Mouse (Mus musculus) gastrocnemius, postnatal 36 days (tissue): Measurements from ENCODE around the gene Ubxn11. TPM values are rescaled to one million over a fixed set of nuclear protein-coding genes. Genes with fewer than 3 reads are reported as not detected.
A peak's percentile ranks its signal among the peaks of the same experiment; 100 is the strongest.

ENCODE experiments used
- DNase-seq, 2 experiments: peaks; one replicate each; pipeline ENCODE4 v3.0.0; 2022
- intact Hi-C: fragments of 180-260 bp; cut with DNase I; formaldehyde crosslinking; loops from one replicate; pipeline ENCODE4 v1.15.1; 2025
- total RNA-seq, 2 experiments: library from RNA; stranded (reverse); gene quantifications; 2 replicates each; pipeline ENCODE4 v1.2.3; 2021

The Ubxn11 gene
- total RNA-seq, 2 experiments from 2014 or later, result 1.4 to 2.1 TPM

- DNase-seq, result no peak
- intact Hi-C loops, result no loop called here
Observed at GRCm38 (mm10) chr4:134116501-134116900, 14.1 kb downstream of the Ubxn11 start.

- no peak for DNase-seq
- intact Hi-C loops, result no loop called here
Observed at GRCm38 (mm10) chr4:134117012-134117411, 14.6 kb downstream of the Ubxn11 start.

- DNase-seq, result no peak
- intact Hi-C loops, result no loop called here
Observed at GRCm38 (mm10) chr4:134118126-134118800, 15.9 kb downstream of the Ubxn11 start.

GRCm38 (mm10) chr4:134119042-134119441, 16.7 kb downstream of the Ubxn11 start:
- intact Hi-C loops, result no loop called here
- no peak for DNase-seq

- intact Hi-C loops, result no loop called here
- no peak for DNase-seq
Observed at GRCm38 (mm10) chr4:134119644-134120043, 17.3 kb downstream of the Ubxn11 start.

- DNase-seq, result no peak
- intact Hi-C loops, result no loop called here
Observed at GRCm38 (mm10) chr4:134120192-134120805, 17.9 kb downstream of the Ubxn11 start.

GRCm38 (mm10) chr4:134120916-134121315, 18.5 kb downstream of the Ubxn11 start:
- intact Hi-C loops, result no loop called here
- no peak for DNase-seq

GRCm38 (mm10) chr4:134121571-134121970, 19.2 kb downstream of the Ubxn11 start:
- no peak for DNase-seq
- intact Hi-C loops, result no loop called here

- DNase-seq, result no peak
- intact Hi-C loops, result no loop called here
Observed at GRCm38 (mm10) chr4:134122281-134122680, 19.9 kb downstream of the Ubxn11 start.

GRCm38 (mm10) chr4:134123147-134123546, 20.8 kb downstream of the Ubxn11 start:
- DNase-seq, result no peak
- intact Hi-C loops, result no loop called here

- no peak for DNase-seq
- intact Hi-C loops, result no loop called here
Observed at GRCm38 (mm10) chr4:134123680-134124551, 21.5 kb downstream of the Ubxn11 start.

- intact Hi-C loops, result no loop called here
- DNase-seq, result no peak
Observed at GRCm38 (mm10) chr4:134125383-134126060, 23.2 kb downstream of the Ubxn11 start.

GRCm38 (mm10) chr4:134126300-134127120, 24.1 kb downstream of the Ubxn11 start:
- intact Hi-C loops, result no loop called here
- no peak for DNase-seq

- intact Hi-C loops, result no loop called here
- no peak for DNase-seq
Observed at GRCm38 (mm10) chr4:134127121-134127455, 24.7 kb downstream of the Ubxn11 start.

- no peak for DNase-seq
- intact Hi-C loops, result no loop called here
Observed at GRCm38 (mm10) chr4:134127793-134128192, 25.4 kb downstream of the Ubxn11 start.

- intact Hi-C loops, result no loop called here
- peak; percentile 76 to 78 for DNase-seq
Observed at GRCm38 (mm10) chr4:134128221-134128982, 26.0 kb downstream of the Ubxn11 start, which contains the start of gene Sh3bgrl3. Gene Sh3bgrl3, minus strand, starts transcription at chr4:134128789.

GRCm38 (mm10) chr4:134128983-134129362, 26.6 kb downstream of the Ubxn11 start:
- no peak for DNase-seq
- intact Hi-C loops, result no loop called here

GRCm38 (mm10) chr4:134129482-134129881, 27.1 kb downstream of the Ubxn11 start:
- DNase-seq, result no peak
- intact Hi-C loops, result no loop called here

GRCm38 (mm10) chr4:134132117-134132516, 29.7 kb downstream of the Ubxn11 start:
- intact Hi-C loops, result no loop called here
- DNase-seq, result no peak
